Mouse (Mus musculus): ENCODE data around the gene Epha2.

DNA sequence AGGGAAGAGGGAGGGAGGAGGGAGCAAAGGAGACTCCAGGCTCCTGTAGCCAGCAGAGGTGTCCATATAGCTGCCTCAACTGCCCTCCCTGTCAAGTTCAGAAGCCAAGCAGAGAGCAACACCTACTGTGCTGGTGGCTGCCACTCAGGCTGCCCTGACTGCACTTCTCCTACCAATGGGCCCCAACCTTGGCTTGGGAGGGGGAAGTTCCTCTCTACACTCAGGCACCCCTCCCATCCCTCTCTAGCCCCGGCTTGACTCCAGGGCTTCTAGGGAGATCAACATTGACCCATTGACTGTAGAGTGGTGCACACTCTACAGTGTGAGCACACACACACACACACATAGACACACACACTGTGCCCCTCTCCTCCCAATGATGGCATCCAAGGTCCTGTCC, 19.5 kb upstream of the Epha2 start:
- TF ChIP-seq CTCF (IDR thresholded peaks at IDR 0.05; ENCODE audit: borderline replicate concordance, extremely low read depth, insufficient read depth, insufficient read length) (no peak), POLR2A (IDR thresholded peaks at IDR 0.05; ENCODE audit: borderline replicate concordance, extremely low read depth, insufficient read depth, insufficient read length, poor library complexity, severe bottlenecking) (no peak)

All from brain, embryonic 14.5 days (tissue).